Mouse (Mus musculus) monocyte, adult 5-6 weeks (primary cell): Measurements from ENCODE around the gene Ankrd27. TPM values are rescaled to one million over a fixed set of nuclear protein-coding genes. Genes with fewer than 3 reads are reported as not detected.

Experiments used
- ATAC-seq: fragments of 153-309, 156-312 bp; replicated peaks from 2 replicates; pipeline ENCODE4 v1.8.0; 2017; ENCODE audit warnings: mild to moderate bottlenecking; ENCODE audit not compliant: low TSS enrichment, insufficient number of reproducible peaks, severe bottlenecking, poor library complexity, low FRiP score
- total RNA-seq: library from RNA; stranded (forward); fragments of 200-1000, 200-491, 200-594 nt; gene quantifications from 3 replicates; pipeline ENCODE4 v1.2.3, GENCODE M21; 2017

Gene Ankrd27
- total RNA-seq, 1 experiment from 2014 or later, result 22.5 TPM

GRCm38 (mm10) chr7:35579849-35580248 lies 6.2 kb upstream of the Ankrd27 start:
- ATAC-seq, result peak; percentile 83

DNA sequence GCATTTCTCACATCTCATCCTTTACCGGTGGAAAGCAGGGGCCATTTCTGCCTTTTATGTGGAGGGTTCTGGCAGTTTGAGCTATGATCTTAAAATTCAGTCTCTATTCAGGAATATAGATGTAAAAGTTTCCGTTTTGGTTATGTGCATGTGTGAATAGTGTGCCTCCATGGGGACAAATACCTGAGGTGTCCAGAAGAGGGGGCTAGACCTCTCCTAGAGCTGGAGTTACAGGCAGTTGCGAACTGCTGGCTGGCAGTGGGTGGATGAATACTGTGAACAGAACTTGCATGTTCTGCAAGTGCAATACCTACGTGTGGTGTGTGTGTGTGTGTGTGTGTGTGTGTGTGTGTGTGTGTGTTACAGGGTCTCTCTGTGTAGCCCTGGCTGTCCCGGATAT lies 3.3 kb upstream of the Ankrd27 start:
- no peak for ATAC-seq

DNA sequence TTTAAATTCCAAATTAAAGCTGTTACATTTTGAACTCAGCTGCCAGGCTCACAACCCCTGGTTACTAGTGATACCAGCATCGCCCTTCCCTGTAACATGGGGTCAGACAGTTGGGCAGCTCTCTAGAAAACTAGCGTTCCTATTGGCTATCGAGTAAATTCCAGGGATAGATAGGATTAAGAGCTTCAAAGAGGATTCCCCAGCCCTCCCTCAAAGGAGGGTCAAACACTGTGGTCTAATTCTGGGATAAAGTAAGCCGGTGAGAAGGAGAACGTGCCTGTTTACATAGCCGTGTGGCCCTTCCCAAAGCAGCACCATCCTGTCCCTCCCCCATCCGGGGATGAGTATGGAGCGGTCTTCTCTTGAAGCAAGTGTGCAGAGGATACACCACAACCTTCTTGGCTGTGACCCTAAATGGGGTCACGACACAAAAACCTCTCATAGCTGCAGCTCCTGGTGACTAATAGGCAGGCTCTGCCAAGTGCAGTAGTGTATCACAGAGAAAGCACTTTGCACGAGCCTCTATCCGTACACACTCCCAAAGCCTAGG lies 2.5 kb upstream of the Ankrd27 start:
- ATAC-seq, result no peak

DNA sequence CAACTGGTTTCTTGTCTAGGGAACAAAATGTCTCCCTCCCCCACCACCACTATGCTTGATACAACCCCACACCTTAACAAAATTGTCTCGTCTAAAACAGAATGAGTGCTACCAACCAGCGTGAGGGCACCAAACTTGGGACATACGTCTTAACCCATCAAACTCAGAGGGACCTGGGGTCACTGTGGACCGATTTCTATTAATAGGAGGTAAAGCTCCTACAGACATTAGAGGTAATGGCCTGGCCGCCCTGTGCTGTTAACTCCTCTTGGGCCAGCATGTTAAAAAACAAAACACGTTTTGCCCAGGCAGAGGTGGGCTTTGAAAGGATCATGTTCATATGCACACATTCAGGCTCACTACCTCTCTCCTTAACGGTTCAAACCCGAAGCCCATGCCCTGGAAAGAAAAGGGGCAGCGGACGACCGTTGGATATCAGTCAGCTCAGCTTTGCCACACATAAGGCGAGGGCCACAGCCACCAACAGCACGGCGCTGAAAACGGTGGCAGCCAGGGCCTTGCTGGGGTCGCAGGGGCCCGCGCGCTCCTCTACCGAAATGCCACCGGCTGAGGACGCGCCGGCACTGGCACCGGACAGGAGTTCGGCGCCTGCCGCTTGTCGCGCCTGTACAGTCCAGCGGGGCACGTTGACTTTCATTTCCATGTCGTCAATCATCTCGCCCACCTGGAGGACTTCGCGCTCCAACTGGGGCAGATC lies 1.8 kb upstream of the Ankrd27 start:
- no peak for ATAC-seq

GRCm38 (mm10) chr7:35584786-35585190 lies 1.3 kb upstream of the Ankrd27 start:
- ATAC-seq, result no peak

- ATAC-seq, result no peak
These were observed 621 bp upstream of the Ankrd27 start, which contains the start of gene Rgs9bp for GRCm38 (mm10) chr7:35585191-35586054. Gene Rgs9bp (minus strand): TSS chr7:35585582.

DNA sequence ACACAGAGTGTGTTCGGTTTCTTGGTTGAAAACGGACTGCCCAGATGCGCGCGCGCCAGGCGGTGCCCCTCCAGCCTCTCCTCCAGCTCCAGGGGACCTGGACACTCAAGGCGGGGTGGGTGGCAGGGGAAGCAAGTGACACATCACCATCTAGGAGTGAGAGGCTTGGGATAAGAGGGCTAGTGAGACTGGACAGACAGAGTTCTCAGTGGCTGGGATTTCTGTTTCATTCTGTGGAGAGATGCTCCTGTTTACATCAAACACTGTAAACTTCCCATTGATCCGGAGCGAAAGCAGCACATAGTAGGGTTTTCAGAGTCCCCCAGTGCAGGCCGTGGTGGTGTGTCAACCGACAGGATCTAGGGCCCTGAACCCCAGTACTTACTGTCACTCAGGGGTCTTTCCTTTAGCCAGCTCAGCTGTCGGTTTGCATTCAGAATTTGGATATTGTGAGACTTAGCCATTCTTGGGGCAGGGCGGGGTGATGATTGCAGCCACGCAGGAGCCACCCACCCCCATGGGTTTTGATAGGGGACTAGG lies 932 bp downstream of the Ankrd27 start:
- no peak for ATAC-seq

GRCm38 (mm10) chr7:35587728-35588127 lies 1.7 kb downstream of the Ankrd27 start:
- no peak for ATAC-seq

DNA sequence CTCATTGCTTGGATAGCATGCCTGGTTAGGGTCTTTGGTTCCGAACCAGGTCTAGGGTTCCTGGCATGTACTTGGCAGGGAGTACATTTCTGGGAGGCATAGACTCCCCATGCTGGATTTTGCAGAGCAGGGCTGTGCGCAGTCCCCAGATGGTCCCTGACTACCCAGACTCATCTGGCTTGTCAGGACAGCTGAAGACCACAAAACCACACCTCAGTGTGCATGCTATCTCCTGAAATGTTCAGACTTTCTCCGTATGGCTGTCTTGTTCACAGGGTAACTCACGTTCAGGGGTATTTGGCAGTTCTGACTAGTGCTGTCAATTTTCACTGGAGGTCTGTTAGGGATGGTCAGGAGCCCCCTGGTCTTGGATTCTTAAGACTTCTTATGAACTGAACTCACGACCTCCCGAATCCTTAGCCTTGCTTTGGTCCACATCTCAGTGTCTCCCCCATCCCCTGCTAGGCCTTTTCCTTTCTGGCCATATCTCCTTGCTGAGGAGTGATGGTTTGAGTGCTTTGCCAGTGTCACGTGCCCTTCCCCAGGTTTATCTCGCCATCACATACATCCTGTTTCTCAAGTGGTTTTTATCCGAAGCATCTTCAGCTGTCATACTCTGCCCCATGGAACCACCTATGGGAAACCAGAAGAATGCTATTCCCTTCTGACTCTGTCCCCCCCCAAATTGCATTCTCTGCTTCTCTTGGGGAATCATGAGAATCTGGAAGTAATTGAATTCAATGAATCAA lies 2.8 kb downstream of the Ankrd27 start:
- no peak for ATAC-seq

DNA sequence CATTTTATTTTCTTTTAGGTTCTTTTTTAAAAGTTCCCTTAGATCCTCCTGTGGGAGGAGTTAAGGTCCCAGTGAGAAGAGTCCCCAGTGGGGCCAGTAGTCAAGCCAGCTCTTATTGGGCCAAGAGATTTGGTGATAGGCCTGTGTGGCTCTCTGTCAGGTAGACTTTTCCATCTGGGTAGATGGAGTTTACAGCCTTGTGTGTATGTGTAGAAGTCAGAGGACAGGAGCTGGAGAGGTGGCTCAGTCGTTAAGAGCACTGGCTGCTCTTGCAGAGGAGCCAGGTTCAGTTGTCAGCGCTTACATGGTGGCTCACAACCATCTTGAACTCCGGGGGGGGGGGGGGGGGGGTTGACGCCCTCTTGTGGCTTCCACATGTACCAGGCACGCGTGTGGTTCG lies 3.4 kb downstream of the Ankrd27 start:
- no peak for ATAC-seq

GRCm38 (mm10) chr7:35590731-35591191 lies 4.7 kb downstream of the Ankrd27 start:
- ATAC-seq, result no peak

GRCm38 (mm10) chr7:35594311-35594710 lies 8.3 kb downstream of the Ankrd27 start:
- ATAC-seq, result no peak

GRCm38 (mm10) chr7:35599492-35599891 lies 13.4 kb downstream of the Ankrd27 start:
- no peak for ATAC-seq

DNA sequence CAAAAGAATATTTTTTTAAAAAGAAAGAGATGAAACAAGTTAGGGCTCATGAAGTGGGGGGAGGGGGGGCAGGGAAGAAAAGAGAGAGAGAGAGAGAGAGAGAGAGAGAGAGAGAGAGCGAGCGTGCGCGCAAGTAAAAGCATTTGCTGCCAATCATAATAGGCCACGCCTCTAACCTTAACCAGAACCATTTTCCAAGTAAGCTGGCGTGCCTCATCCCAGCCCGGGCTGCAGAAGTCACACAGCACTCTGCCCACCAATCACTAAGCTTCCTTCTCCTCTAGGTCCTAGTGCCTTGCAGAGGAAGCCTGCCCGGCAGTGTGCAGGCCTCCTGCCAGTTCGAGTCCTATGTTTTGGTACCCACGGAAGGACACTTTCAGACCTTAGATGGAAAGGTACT lies 14.0 kb downstream of the Ankrd27 start:
- no peak for ATAC-seq

DNA sequence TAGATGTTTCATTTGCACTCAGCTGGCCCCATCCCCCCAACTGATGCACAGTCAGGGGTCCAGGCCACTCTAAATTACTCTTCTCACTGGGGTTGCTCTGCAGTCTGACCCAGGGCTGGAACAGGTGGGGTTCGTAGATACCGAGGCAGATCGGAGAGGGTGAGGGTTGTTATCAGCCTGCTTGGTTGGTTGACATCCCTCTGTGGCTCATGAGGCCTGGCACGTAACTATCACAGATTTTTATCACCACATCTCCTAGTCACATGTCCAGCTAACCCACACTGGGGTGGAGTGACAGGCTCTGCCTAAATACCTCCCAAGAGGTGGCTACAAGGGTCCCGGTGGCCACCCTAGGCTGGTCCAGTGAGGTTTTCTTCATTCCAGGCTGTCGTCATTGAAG lies 15.1 kb downstream of the Ankrd27 start:
- no peak for ATAC-seq

GRCm38 (mm10) chr7:35602766-35603165 lies 16.7 kb downstream of the Ankrd27 start:
- ATAC-seq, result no peak

DNA sequence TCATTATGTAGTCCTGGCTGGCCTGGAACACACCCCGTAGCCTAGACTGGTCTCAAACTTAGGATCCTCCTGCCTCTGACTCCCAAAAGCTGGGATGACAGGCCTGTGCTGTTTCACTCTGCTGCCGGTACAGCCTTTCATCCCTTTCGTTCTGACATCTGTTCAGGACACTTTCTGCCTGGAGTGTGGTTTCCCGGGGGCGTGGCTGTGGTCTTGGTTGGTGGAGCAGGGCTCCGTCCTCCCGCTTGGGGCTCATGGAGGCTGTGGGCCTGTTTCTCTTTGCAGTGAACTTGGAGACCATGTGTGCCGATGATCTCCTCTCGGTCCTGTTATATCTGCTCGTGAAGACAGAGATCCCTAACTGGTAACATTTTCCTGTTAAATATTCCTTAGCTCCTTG lies 20.8 kb downstream of the Ankrd27 start:
- ATAC-seq, result no peak

GRCm38 (mm10) chr7:35609245-35609644 lies 23.2 kb downstream of the Ankrd27 start:
- no peak for ATAC-seq

DNA sequence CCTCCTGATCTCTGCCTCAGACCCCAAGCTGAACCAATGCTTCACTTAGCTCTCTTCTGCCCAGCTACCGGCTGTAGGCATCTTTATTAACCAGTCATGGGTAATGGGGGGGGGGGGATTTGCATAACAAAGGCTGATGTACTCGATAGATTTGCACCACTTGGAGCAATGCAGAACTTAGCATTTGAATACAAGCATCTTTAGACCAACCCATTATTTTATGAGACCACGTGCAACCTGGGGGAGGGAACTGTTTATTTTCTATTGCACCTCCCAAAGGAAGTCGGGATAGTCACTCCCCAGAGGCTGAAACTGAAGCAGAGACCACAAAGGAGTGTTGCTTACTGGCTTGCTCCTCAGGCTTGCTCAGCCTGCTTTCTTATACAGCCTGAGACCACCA lies 31.5 kb downstream of the Ankrd27 start:
- no peak for ATAC-seq
